ENCODE assay signal across 13 mouse cellular contexts in genomic region chr15:78520112-78520715, GRCm38 (mm10). TPM values are rescaled to one million over a fixed set of nuclear protein-coding genes. Genes with fewer than 3 reads are reported as not detected.
DNase-seq lines count a peak whose midpoint lies in the region; ATAC-seq and TF ChIP-seq lines count a peak whose summit lies in the region.
"Had no signal": no experiment of that assay in that cellular context is flagged by ENCODE, and none has a peak within 500 bp of the region (broad histone marks: within the 10 kb centered on the region; RNA-seq: fewer than 3 reads in every experiment).

No protein-coding gene starts in this region.

- no peak for TF ChIP-seq CTCF in forebrain, postnatal 0 days (IDR thresholded peaks at IDR 0.05; ENCODE audit: low read depth)
- no peak for TF ChIP-seq CTCF in hindbrain, postnatal 0 days (IDR thresholded peaks at IDR 0.05; ENCODE audit: low read depth)

- H3K9ac ChIP-seq in kidney, embryonic 16.5 days (replicated peaks; ENCODE audit: low read length), result no peak overlapping the region
- H3K9ac ChIP-seq in forebrain, postnatal 0 days, result no peak overlapping the region
- H3K9ac ChIP-seq in hindbrain, postnatal 0 days (replicated peaks; ENCODE audit: low read length), result no peak overlapping the region
- H3K9ac ChIP-seq: liver, embryonic 13.5 days had no signal

- no peak overlapping the region for H3K4me2 ChIP-seq in kidney, embryonic 16.5 days (replicated peaks; ENCODE audit: low read depth, low read length)
- no peak overlapping the region for H3K4me2 ChIP-seq in forebrain, postnatal 0 days (ENCODE audit: low read depth)
- H3K4me2 ChIP-seq in hindbrain, postnatal 0 days (ENCODE audit: low read depth, low read length), result no peak overlapping the region
- H3K4me2 ChIP-seq: liver, embryonic 13.5 days had no signal

- WGBS in kidney, embryonic 16.5 days, result 70% methylated on average over 13 of the region's 13 CpGs
- whole genome bisulfite sequencing in forebrain, postnatal 0 days, result 75% methylated on average over 13 of the region's 13 CpGs
- 61% methylated on average over 13 of the region's 13 CpGs for WGBS in hindbrain, postnatal 0 days

- H3K9me3 ChIP-seq in kidney, embryonic 16.5 days (ENCODE audit: low read length), result no peaks in the 10 kb centered on the region
- H3K9me3 ChIP-seq in forebrain, postnatal 0 days (ENCODE audit: low read length), result no peaks in the 10 kb centered on the region
- H3K9me3 ChIP-seq in hindbrain, postnatal 0 days (ENCODE audit: low read length), result no peaks in the 10 kb centered on the region
- H3K9me3 ChIP-seq: liver, embryonic 13.5 days had no signal

- peak; percentile 37 for DNase-seq in kidney, adult 18-20 months
- DNase-seq in adrenal gland, postnatal 14 days, result peak; percentile 72
- peak; percentile 89 for DNase-seq in heart, adult 8-10 months (ENCODE audit: low spot score)
- peak; percentile 52 to 78 for DNase-seq in kidney, postnatal 25 days
- no peak for DNase-seq in forebrain, postnatal 0 days
- no peak for DNase-seq in hindbrain, postnatal 0 days (ENCODE audit: low spot score)
- DNase-seq in embryo, embryonic 9.5 days (ENCODE audit: extremely low spot score), result no peak
- DNase-seq: cerebellum, adult 9-11 months; liver, embryonic 13.5 days; thymus, postnatal 14 days had no signal

- no peak overlapping the region for H3K4me3 ChIP-seq in kidney, embryonic 16.5 days (ENCODE audit: low read length)
- H3K4me3 ChIP-seq in forebrain, postnatal 0 days (ENCODE audit: low read depth, low read length), result no peak overlapping the region
- no peak overlapping the region for H3K4me3 ChIP-seq in hindbrain, postnatal 0 days (ENCODE audit: low read length)
- H3K4me3 ChIP-seq: liver, embryonic 13.5 days had no signal

- H3K27ac ChIP-seq in kidney, embryonic 16.5 days (ENCODE audit: low read length), result no peak overlapping the region
- no peak overlapping the region for H3K27ac ChIP-seq in forebrain, postnatal 0 days (ENCODE audit: low read depth, low read length)
- no peak overlapping the region for H3K27ac ChIP-seq in hindbrain, postnatal 0 days
- H3K27ac ChIP-seq: liver, embryonic 13.5 days had no signal

- H3K27me3 ChIP-seq in kidney, embryonic 16.5 days (ENCODE audit: insufficient read depth, low read length), result no peaks in the 10 kb centered on the region
- H3K27me3 ChIP-seq in forebrain, postnatal 0 days (ENCODE audit: insufficient read depth, low read length), result no peaks in the 10 kb centered on the region
- H3K27me3 ChIP-seq in hindbrain, postnatal 0 days (ENCODE audit: insufficient read depth, low read length), result no peaks in the 10 kb centered on the region
- H3K27me3 ChIP-seq: CH12.LX; liver, embryonic 13.5 days had no signal

- H3K4me1 ChIP-seq in kidney, embryonic 16.5 days (ENCODE audit: insufficient read depth, low read length), result no peaks in the 10 kb centered on the region
- no peaks in the 10 kb centered on the region for H3K4me1 ChIP-seq in forebrain, postnatal 0 days (ENCODE audit: insufficient read depth)
- no peaks in the 10 kb centered on the region for H3K4me1 ChIP-seq in hindbrain, postnatal 0 days (ENCODE audit: insufficient read depth, low read length)

- ATAC-seq in kidney, embryonic 16.5 days (ENCODE audit: low FRiP score, low TSS enrichment), result no peak
- no peak for ATAC-seq in forebrain, postnatal 0 days
- no peak for ATAC-seq in hindbrain, postnatal 0 days
- ATAC-seq: activated CD4-positive, CD25-positive, alpha-beta regulatory T cell, adult 4 months had no signal

- H3K36me3 ChIP-seq in kidney, embryonic 16.5 days (ENCODE audit: insufficient read depth, low read length), result no peaks in the 10 kb centered on the region
- no peaks in the 10 kb centered on the region for H3K36me3 ChIP-seq in forebrain, postnatal 0 days (ENCODE audit: insufficient read depth)
- H3K36me3 ChIP-seq in hindbrain, postnatal 0 days (ENCODE audit: insufficient read depth, low read length), result no peaks in the 10 kb centered on the region
- H3K36me3 ChIP-seq: liver, embryonic 13.5 days had no signal

RNA-seq across cellular contexts. Expression of gene C1qtnf6, which starts 11.0 kb away (rescaled TPM):
- polyA plus RNA-seq in kidney, embryonic 16.5 days (2015; fragmentation: Nextera tagmentation; extraction: Ambion mirVana), result 33.2 and 33.7 TPM in 2 replicates
- total RNA-seq in adrenal gland, postnatal 14 days (2021), result 53.4 and 69.2 TPM in 2 replicates
- total RNA-seq in heart, adult 8-10 months (2022), result 10 to 100 TPM in 1 of 4 experiments, 1 to 10 TPM in 3; 8.2 to 12.6 (median 9.5) TPM
- total RNA-seq in forebrain, postnatal 0 days (2014; rRNA removed), result 2.0 and 4.0 TPM in 2 replicates
- polyA plus RNA-seq in forebrain, postnatal 0 days (2015; fragmentation: Nextera tagmentation; extraction: Ambion mirVana), result 9.6 and 10.2 TPM in 2 replicates
- 3.1 and 6.1 TPM in 2 replicates for total RNA-seq in hindbrain, postnatal 0 days (2014; rRNA removed)
- polyA plus RNA-seq in hindbrain, postnatal 0 days (2015; fragmentation: Nextera tagmentation; extraction: Ambion mirVana), result 10.0 and 10.2 TPM in 2 replicates

RNA-seq across cellular contexts. Expression of gene Sstr3, which starts 24.3 kb away (rescaled TPM):
- polyA plus RNA-seq in kidney, embryonic 16.5 days (2015; fragmentation: Nextera tagmentation; extraction: Ambion mirVana), result 0.36 and 0.69 TPM in 2 replicates
- total RNA-seq in adrenal gland, postnatal 14 days (2021), result 0.56 and 0.98 TPM in 2 replicates
- total RNA-seq in heart, adult 8-10 months (2022), result not detected
- total RNA-seq in forebrain, postnatal 0 days (2014; rRNA removed), result 2.8 and 3.3 TPM in 2 replicates
- polyA plus RNA-seq in forebrain, postnatal 0 days (2015; fragmentation: Nextera tagmentation; extraction: Ambion mirVana), result 0.71 and 0.73 TPM in 2 replicates
- 3.1 and 4.0 TPM in 2 replicates for total RNA-seq in hindbrain, postnatal 0 days (2014; rRNA removed)
- polyA plus RNA-seq in hindbrain, postnatal 0 days (2015; fragmentation: Nextera tagmentation; extraction: Ambion mirVana), result 0.97 and 1.0 TPM in 2 replicates
- total RNA-seq: CH12.LX had no signal
- polyA plus RNA-seq: activated CD4-positive, CD25-positive, alpha-beta regulatory T cell, adult 4 months; liver, embryonic 13.5 days had no signal

RNA-seq across cellular contexts. Expression of gene Il2rb, which starts 25.1 kb away (rescaled TPM):
- 0.33 and 0.54 TPM in 2 replicates for polyA plus RNA-seq in kidney, embryonic 16.5 days (2015; fragmentation: Nextera tagmentation; extraction: Ambion mirVana)
- 0.41 and 4.2 TPM in 2 replicates for total RNA-seq in adrenal gland, postnatal 14 days (2021)
- under 1 TPM; 0.13 to 0.57 (median 0.34) TPM for total RNA-seq in heart, adult 8-10 months (2022)
- 0.14 TPM in 1 of 2 replicates, not detected in the other for total RNA-seq in forebrain, postnatal 0 days (2014; rRNA removed)
- 0.03 and 0.22 TPM in 2 replicates for polyA plus RNA-seq in forebrain, postnatal 0 days (2015; fragmentation: Nextera tagmentation; extraction: Ambion mirVana)
- 0.10 and 0.29 TPM in 2 replicates for total RNA-seq in hindbrain, postnatal 0 days (2014; rRNA removed)
- polyA plus RNA-seq in hindbrain, postnatal 0 days (2015; fragmentation: Nextera tagmentation; extraction: Ambion mirVana), result 0.40 and 0.58 TPM in 2 replicates

RNA-seq across cellular contexts. Expression of gene Tmprss6, which starts 51.8 kb away (rescaled TPM):
- 0.29 and 0.42 TPM in 2 replicates for polyA plus RNA-seq in kidney, embryonic 16.5 days (2015; fragmentation: Nextera tagmentation; extraction: Ambion mirVana)
- total RNA-seq in adrenal gland, postnatal 14 days (2021), result 2.9 and 37.6 TPM in 2 replicates
- total RNA-seq in heart, adult 8-10 months (2022), result not detected
- 0.19 TPM in 1 of 2 replicates, not detected in the other for total RNA-seq in forebrain, postnatal 0 days (2014; rRNA removed)
- 0.07 and 0.08 TPM in 2 replicates for polyA plus RNA-seq in forebrain, postnatal 0 days (2015; fragmentation: Nextera tagmentation; extraction: Ambion mirVana)
- 0.25 and 0.42 TPM in 2 replicates for total RNA-seq in hindbrain, postnatal 0 days (2014; rRNA removed)
- polyA plus RNA-seq in hindbrain, postnatal 0 days (2015; fragmentation: Nextera tagmentation; extraction: Ambion mirVana), result 0.32 and 0.44 TPM in 2 replicates
- polyA plus RNA-seq: activated CD4-positive, CD25-positive, alpha-beta regulatory T cell, adult 4 months had no signal

RNA-seq across cellular contexts. Expression of gene Rac2, which starts 52.4 kb away (rescaled TPM):
- polyA plus RNA-seq in kidney, embryonic 16.5 days (2015; fragmentation: Nextera tagmentation; extraction: Ambion mirVana), result 8.3 and 10.4 TPM in 2 replicates
- 9.0 and 44.5 TPM in 2 replicates for total RNA-seq in adrenal gland, postnatal 14 days (2021)
- total RNA-seq in heart, adult 8-10 months (2022), result 1 to 10 TPM; 1.2 to 7.6 (median 2.7) TPM
- total RNA-seq in forebrain, postnatal 0 days (2014; rRNA removed), result 1.1 and 1.4 TPM in 2 replicates
- 5.9 and 6.5 TPM in 2 replicates for polyA plus RNA-seq in forebrain, postnatal 0 days (2015; fragmentation: Nextera tagmentation; extraction: Ambion mirVana)
- total RNA-seq in hindbrain, postnatal 0 days (2014; rRNA removed), result 2.0 and 3.4 TPM in 2 replicates
- 5.0 and 6.8 TPM in 2 replicates for polyA plus RNA-seq in hindbrain, postnatal 0 days (2015; fragmentation: Nextera tagmentation; extraction: Ambion mirVana)

Comparison
In these comparisons a context has a peak if more than half of its experiments do, and no peak if none do; other contexts are left out.
1. DNase-seq: peak in kidney, adult 18-20 months (single experiment), adrenal gland, postnatal 14 days (single experiment), heart, adult 8-10 months (single experiment) and kidney, postnatal 25 days (2 of 2); none in forebrain, postnatal 0 days (single experiment), hindbrain, postnatal 0 days (single experiment) and embryo, embryonic 9.5 days (single experiment).